Mouse (Mus musculus) T-helper 2 cell (primary cell): Measurements from ENCODE around the gene Flrt2.

Experiments used
- in situ Hi-C: fragments of 300-600 bp; cut with MboI, MseI; formaldehyde crosslinking; loops from one replicate; pipeline ENCODE4 v1.15.1; 2025; ENCODE audit warnings: high pct_unique_total_duplicates

Gene Flrt2

GRCm38 (mm10) chr12:95737571-95737970 is 45.5 kb downstream of the Flrt2 start:
- in situ Hi-C loops = no loop called here

- in situ Hi-C loops = no loop called here
These were observed 46.0 kb downstream of the Flrt2 start for GRCm38 (mm10) chr12:95738031-95738430.

GRCm38 (mm10) chr12:95738491-95739135 is 46.6 kb downstream of the Flrt2 start:
- in situ Hi-C loops = no loop called here

GRCm38 (mm10) chr12:95739739-95740138 is 47.7 kb downstream of the Flrt2 start:
- in situ Hi-C loops = no loop called here

GRCm38 (mm10) chr12:95741296-95741695 is 49.3 kb downstream of the Flrt2 start:
- in situ Hi-C loops = no loop called here

- in situ Hi-C loops = no loop called here
These were observed 52.3 kb downstream of the Flrt2 start for GRCm38 (mm10) chr12:95744307-95744706.

GRCm38 (mm10) chr12:95746856-95747579 is 55.0 kb downstream of the Flrt2 start:
- in situ Hi-C loops = no loop called here

- in situ Hi-C loops = no loop called here
These were observed 56.7 kb downstream of the Flrt2 start for GRCm38 (mm10) chr12:95748760-95749159.

- in situ Hi-C loops = no loop called here
These were observed 57.2 kb downstream of the Flrt2 start for GRCm38 (mm10) chr12:95749248-95749647.

- in situ Hi-C loops = no loop called here
These were observed 67.3 kb downstream of the Flrt2 start for GRCm38 (mm10) chr12:95759212-95759746.

- in situ Hi-C loops = no loop called here
These were observed 73.2 kb downstream of the Flrt2 start for GRCm38 (mm10) chr12:95765255-95765654.

GRCm38 (mm10) chr12:95769041-95769440 is 77.0 kb downstream of the Flrt2 start:
- in situ Hi-C loops = no loop called here

GRCm38 (mm10) chr12:95770251-95770650 is 78.2 kb downstream of the Flrt2 start:
- in situ Hi-C loops = no loop called here

GRCm38 (mm10) chr12:95790146-95790545 is 98.1 kb downstream of the Flrt2 start:
- in situ Hi-C loops = no loop called here

GRCm38 (mm10) chr12:95816660-95817059 is 124.6 kb downstream of the Flrt2 start:
- in situ Hi-C loops = no loop called here
